Mouse (Mus musculus) thymus, adult 2 months (tissue): ENCODE data around the gene Oip5.

Experiments used
- CTCF ChIP-seq: fragments of 200-500 bp; IDR thresholded peaks from 2 replicates; pipeline ENCODE4 v1.5.1; 2012; ENCODE audit warnings: mild to moderate bottlenecking, control low read depth, low read length, moderate library complexity, borderline replicate concordance; ENCODE audit not compliant: control insufficient read depth, poor library complexity, insufficient read depth; ENCODE audit errors: extremely low read depth
- POLR2A ChIP-seq: fragments of 200-500 bp; IDR thresholded peaks from 2 replicates; pipeline ENCODE4 v1.6.1; 2012; ENCODE audit warnings: mild to moderate bottlenecking, low read length, control low read depth, moderate library complexity; ENCODE audit not compliant: control insufficient read depth, poor library complexity, insufficient read depth; ENCODE audit errors: extremely low read depth

- TF ChIP-seq POLR2A (peak; percentile 44; the same call in 1 of the 2 replicates), CTCF (no peak; the same call in 1 of the 2 replicates)
These were observed at the start of gene Oip5, which contains the start of gene Nusap1 for GRCm38 (mm10) chr2:119618199-119618982.
